Mouse (Mus musculus): Measurements from ENCODE around the gene Fam178b. TPM values are rescaled to one million over a fixed set of nuclear protein-coding genes. Genes with fewer than 3 reads are reported as not detected.
A peak's percentile ranks its signal among the peaks of the same experiment; 100 is the strongest.

Fam178b gene
- polyA plus RNA-seq, 1 experiment from 2014 or later, result 3.0 TPM

DNA sequence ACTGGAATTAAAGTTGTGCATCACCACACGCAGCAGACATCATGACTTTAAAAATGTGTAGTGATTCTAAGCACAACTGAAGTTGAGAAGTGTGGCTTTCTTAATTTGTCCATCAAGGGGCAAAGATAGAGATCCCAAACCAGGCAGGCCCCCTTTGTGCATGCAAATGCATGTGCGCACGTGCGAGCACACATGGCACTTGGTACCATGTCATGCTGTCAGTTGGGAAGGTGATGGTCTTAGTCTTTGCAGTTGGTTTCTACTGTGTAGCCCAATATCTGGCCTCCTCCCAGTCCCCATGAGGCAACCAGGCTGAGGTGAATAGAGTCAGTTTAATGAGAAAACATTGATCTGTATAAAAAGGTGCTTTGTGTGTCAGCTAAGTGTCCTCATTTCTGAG is 153.1 kb downstream of the Fam178b start:
- WGBS, result 88% methylated on average over 4 of the region's 4 CpGs
- no peak for ATAC-seq (ENCODE audit: insufficient number of reproducible peaks, low FRiP score)
- Histone ChIP-seq H3K27ac (ENCODE audit: poor library complexity, severe bottlenecking) (no peak overlapping the region), H3K27me3 (replicated peaks) (no peaks in the 10 kb centered on the region), H3K4me1 (replicated peaks) (peaks cover 50% of the 10 kb centered on the region), H3K4me2 (no peak overlapping the region), H3K4me3 (no peak overlapping the region), H3K36me3 (peaks cover 41% of the 10 kb centered on the region), H3K9ac (no peak overlapping the region), H3K9me3 (replicated peaks) (no peaks in the 10 kb centered on the region)

DNA sequence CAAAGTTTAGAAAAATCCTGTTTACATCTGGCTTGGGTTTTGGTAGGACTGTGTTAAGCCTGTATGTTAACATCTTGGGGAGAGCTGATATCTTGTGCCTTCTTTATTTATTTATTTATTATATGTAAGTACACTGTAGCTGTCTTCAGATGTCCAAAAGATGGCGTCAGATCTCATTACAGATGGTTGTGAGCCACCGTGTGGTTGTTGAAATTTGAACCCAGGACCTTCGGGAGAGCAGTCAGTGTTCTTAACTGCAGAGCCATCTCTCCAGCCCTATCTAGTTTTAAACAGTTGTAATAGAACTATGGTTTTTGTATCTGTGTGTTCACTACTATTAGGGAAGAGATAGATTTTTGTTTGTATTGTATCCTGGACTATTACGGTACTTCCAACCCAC is 153.7 kb downstream of the Fam178b start:
- H3K27ac ChIP-seq (ENCODE audit: poor library complexity, severe bottlenecking), result no peak overlapping the region
- H3K9me3 ChIP-seq (replicated peaks), result no peaks in the 10 kb centered on the region
- H3K27me3 ChIP-seq (replicated peaks), result no peaks in the 10 kb centered on the region
- no peak overlapping the region for H3K4me2 ChIP-seq
- peaks cover 47% of the 10 kb centered on the region for H3K36me3 ChIP-seq
- peaks cover 47% of the 10 kb centered on the region for H3K4me1 ChIP-seq (replicated peaks)
- WGBS, result 82% methylated on average over 4 of the region's 4 CpGs
- no peak for ATAC-seq (ENCODE audit: insufficient number of reproducible peaks, low FRiP score)
- no peak overlapping the region for H3K4me3 ChIP-seq
- no peak overlapping the region for H3K9ac ChIP-seq

DNA sequence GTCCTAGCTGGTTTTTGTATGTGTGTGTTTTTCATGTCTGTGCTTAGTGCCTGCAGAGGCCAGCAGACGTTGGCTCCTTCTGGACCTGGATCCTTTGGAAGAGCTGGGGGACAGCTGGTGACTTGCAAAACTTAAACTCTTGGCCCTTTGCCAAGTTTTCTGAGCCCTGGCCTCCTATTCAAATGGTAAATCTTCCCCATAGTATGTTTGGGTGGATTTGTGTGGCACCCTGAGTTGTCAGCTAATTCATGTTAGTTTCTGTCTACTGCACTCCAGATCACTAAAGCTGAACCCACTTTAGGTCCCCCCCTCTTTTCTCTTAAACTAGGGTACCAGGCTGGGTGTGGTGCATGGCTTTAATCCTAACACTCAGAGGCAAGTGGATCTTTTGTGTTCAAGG is 154.6 kb downstream of the Fam178b start:
- H3K4me3 ChIP-seq, result no peak overlapping the region
- H3K9me3 ChIP-seq (replicated peaks), result no peaks in the 10 kb centered on the region
- WGBS, result 20% methylated on average over 1 of the region's 1 CpGs
- no peaks in the 10 kb centered on the region for H3K27me3 ChIP-seq (replicated peaks)
- peaks cover 47% of the 10 kb centered on the region for H3K4me1 ChIP-seq (replicated peaks)
- peaks cover 55% of the 10 kb centered on the region for H3K36me3 ChIP-seq
- no peak for ATAC-seq (ENCODE audit: insufficient number of reproducible peaks, low FRiP score)
- no peak overlapping the region for H3K27ac ChIP-seq (ENCODE audit: poor library complexity, severe bottlenecking)
- H3K9ac ChIP-seq, result no peak overlapping the region
- H3K4me2 ChIP-seq, result no peak overlapping the region

DNA sequence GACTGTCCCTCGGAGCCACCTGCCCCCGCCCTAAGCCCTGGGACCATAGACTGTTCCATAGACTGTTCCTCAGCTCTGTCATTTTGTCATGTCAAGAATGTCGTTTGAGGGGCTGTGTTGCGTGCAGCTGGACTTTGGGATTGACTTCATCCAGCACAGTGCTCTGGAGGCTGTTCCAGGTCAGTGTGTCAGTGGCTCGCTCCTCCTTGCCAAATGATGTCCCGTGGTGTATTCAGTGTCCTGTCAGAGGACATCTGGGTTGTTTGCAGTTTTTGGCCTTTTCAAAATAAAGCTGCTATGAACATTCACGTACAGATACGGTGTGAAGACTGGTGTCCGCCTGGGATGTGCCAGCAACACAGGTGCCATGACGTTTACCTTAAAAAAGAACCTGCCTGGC is 156.1 kb downstream of the Fam178b start:
- Histone ChIP-seq H3K4me2 (no peak overlapping the region), H3K9me3 (replicated peaks) (no peaks in the 10 kb centered on the region), H3K9ac (no peak overlapping the region), H3K27me3 (replicated peaks) (no peaks in the 10 kb centered on the region), H3K36me3 (peaks cover 64% of the 10 kb centered on the region), H3K4me3 (no peak overlapping the region), H3K4me1 (replicated peaks) (peaks cover 53% of the 10 kb centered on the region), H3K27ac (ENCODE audit: poor library complexity, severe bottlenecking) (no peak overlapping the region)
- WGBS, result 89% methylated on average over 10 of the region's 10 CpGs
- ATAC-seq (ENCODE audit: insufficient number of reproducible peaks, low FRiP score), result no peak

DNA sequence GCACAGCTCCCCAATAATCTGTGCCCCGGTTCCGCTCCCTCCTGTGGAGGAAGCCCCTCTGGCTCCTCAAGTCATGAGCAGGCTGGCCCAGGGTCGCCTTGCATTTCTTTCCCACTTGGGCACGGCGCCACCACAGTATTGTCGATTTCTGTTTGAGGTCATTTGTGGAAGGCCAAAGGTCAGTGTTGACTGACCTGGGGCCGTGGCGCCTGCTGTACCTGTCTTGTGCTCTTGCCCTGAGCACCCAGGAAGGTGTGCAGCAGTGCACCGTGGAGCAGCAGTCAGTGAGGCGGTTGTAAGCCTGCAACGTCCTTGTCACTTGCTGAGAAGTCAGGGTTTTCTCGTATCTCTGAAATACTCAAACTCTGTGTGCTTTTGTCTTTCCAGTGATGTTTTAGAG is 157.2 kb downstream of the Fam178b start:
- WGBS, result 91% methylated on average over 12 of the region's 12 CpGs
- H3K36me3 ChIP-seq, result peaks cover 66% of the 10 kb centered on the region
- H3K9me3 ChIP-seq (replicated peaks), result no peaks in the 10 kb centered on the region
- no peak overlapping the region for H3K27ac ChIP-seq (ENCODE audit: poor library complexity, severe bottlenecking)
- no peak overlapping the region for H3K4me3 ChIP-seq
- no peak overlapping the region for H3K4me2 ChIP-seq
- H3K27me3 ChIP-seq (replicated peaks), result no peaks in the 10 kb centered on the region
- ATAC-seq (ENCODE audit: insufficient number of reproducible peaks, low FRiP score), result no peak
- H3K9ac ChIP-seq, result no peak overlapping the region
- H3K4me1 ChIP-seq (replicated peaks), result peaks cover 41% of the 10 kb centered on the region

DNA sequence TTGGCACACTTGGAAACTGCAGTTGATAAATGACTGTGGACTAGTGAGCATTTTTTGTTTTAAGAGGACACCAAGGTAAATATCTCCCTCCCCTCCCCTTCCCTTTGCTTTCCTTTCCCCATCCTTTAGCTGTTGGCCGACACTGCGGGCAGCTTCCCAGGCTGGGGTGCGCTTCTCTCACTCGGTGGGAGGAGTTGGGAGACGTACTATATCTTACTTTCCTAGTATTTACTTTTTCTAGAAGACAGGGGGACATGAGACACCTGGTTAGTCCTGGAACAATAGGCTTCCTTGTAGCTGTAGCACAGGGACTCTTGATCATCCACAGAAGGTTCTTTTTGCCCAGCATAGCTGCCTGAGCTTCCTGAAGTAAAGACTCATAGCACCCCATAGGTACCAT is 158.9 kb downstream of the Fam178b start:
- H3K27ac ChIP-seq (ENCODE audit: poor library complexity, severe bottlenecking), result peak overlapping the region; percentile 65
- no peak for ATAC-seq (ENCODE audit: insufficient number of reproducible peaks, low FRiP score)
- no peak overlapping the region for H3K4me2 ChIP-seq
- no peak overlapping the region for H3K4me3 ChIP-seq
- H3K4me1 ChIP-seq (replicated peaks), result peaks cover 31% of the 10 kb centered on the region
- peaks cover 76% of the 10 kb centered on the region for H3K36me3 ChIP-seq
- H3K9me3 ChIP-seq (replicated peaks), result no peaks in the 10 kb centered on the region
- H3K9ac ChIP-seq, result no peak overlapping the region
- 76% methylated on average over 5 of the region's 5 CpGs for WGBS
- H3K27me3 ChIP-seq (replicated peaks), result no peaks in the 10 kb centered on the region

DNA sequence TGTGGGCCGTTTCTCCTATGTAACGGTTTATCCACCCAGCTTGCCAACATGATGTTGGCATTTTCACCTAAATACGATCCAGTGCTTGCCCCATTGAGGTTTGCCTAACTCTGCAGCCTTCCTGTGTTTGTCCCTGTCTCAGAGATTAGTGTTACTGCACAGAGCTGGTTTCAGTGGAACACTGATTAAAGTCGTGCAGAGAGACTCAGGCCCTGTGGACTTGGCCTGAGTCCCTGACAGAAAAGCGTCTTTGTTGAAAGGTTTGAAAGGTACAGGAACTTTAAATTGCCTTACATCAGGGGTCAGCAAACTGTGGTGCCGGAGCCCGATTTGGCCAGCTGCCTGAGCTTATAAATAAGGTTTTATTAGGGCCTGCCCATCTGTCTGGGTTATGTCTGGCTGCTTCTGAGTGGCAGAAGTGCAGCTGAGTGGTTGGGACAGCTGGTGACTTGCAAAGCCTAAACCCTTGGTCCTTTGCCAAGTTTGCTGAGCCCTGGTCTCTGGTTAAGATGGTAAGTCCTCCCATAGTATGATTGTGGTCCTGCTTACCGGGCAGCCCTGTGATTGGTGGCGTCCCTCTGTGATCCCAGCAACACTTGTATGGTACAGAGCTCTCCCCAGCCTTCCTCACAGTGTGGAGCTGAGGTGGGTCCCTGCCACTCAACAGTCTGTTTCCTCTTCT is 159.5 kb downstream of the Fam178b start:
- Histone ChIP-seq H3K4me3 (no peak overlapping the region), H3K27ac (ENCODE audit: poor library complexity, severe bottlenecking) (peak overlapping the region; percentile 65), H3K4me1 (replicated peaks) (peaks cover 30% of the 10 kb centered on the region), H3K4me2 (no peak overlapping the region), H3K27me3 (replicated peaks) (no peaks in the 10 kb centered on the region), H3K9me3 (replicated peaks) (no peaks in the 10 kb centered on the region), H3K9ac (no peak overlapping the region), H3K36me3 (peaks cover 81% of the 10 kb centered on the region)
- 60% methylated on average over 9 of the region's 9 CpGs for WGBS
- peak; percentile 55 for ATAC-seq (ENCODE audit: insufficient number of reproducible peaks, low FRiP score)

DNA sequence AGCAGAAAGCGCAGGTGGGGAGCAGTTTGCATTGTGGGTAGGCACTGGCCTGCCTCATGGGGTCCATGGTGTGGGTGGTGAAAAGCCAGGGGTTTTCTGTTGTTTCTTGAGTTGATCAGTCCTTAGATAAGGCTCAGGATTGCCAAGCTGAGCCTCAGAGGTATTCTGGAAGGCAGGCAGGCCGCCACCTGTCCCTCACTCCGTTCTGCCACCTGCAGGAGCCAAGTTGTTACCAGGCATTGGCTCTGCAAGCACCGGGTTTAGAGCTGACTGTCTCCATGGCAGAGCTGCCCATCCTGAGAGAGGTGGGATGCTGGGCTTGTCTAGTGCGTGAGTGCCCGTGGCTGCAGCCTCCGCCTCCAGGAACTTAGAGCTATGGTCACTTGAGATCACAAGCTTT is 160.8 kb downstream of the Fam178b start:
- Histone ChIP-seq H3K4me3 (no peak overlapping the region), H3K27me3 (replicated peaks) (no peaks in the 10 kb centered on the region), H3K4me2 (no peak overlapping the region), H3K27ac (ENCODE audit: poor library complexity, severe bottlenecking) (no peak overlapping the region), H3K36me3 (peaks cover 90% of the 10 kb centered on the region), H3K4me1 (replicated peaks) (peaks cover 36% of the 10 kb centered on the region), H3K9me3 (replicated peaks) (no peaks in the 10 kb centered on the region), H3K9ac (no peak overlapping the region)
- WGBS, result 93% methylated on average over 7 of the region's 7 CpGs
- ATAC-seq (ENCODE audit: insufficient number of reproducible peaks, low FRiP score), result no peak

DNA sequence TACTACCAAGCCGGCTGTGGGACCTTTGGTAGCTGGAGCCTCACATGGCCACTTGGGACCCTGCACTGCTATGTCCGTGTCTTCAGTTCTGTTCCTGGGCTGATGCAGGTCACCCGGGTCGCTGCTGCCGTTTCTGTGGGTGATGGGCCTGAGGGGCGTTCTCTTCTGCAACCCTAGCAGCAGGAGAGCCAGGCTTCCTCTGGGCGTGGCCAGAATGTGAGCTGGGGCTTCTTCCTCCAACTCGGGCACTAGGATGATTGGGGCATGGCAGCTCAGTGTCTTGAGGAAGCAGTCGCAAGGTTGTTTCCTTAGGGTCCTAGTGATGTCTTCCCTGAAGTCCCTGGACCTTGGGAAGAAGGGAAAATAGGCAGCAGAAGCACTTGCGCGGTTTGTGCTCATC is 163.4 kb downstream of the Fam178b start:
- Histone ChIP-seq H3K9me3 (replicated peaks) (no peaks in the 10 kb centered on the region), H3K9ac (no peak overlapping the region), H3K4me3 (no peak overlapping the region), H3K27me3 (replicated peaks) (no peaks in the 10 kb centered on the region), H3K4me2 (no peak overlapping the region), H3K36me3 (peaks cover 79% of the 10 kb centered on the region), H3K4me1 (replicated peaks) (peaks cover 54% of the 10 kb centered on the region), H3K27ac (ENCODE audit: poor library complexity, severe bottlenecking) (no peak overlapping the region)
- 80% methylated on average over 11 of the region's 11 CpGs for WGBS
- no peak for ATAC-seq (ENCODE audit: insufficient number of reproducible peaks, low FRiP score)

DNA sequence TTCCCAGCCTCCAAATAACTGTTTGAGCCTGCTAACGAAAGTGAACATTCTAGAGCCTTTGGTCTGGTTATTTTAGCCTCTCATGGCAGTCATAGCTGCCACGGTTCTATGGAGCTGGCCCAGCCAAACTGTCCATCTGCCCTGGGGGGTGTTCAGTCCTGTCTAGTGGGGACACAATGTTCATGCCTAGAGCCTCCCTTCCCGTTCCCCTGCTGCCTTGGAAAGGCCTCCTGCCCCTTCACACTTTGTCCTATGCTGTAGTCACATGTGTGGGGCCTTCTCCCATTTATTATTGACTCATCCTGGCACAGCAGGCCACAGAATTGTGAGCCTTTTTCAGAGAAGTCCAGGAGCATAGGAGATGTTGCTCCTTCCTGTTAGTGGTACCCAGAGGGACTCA is 164.7 kb downstream of the Fam178b start:
- ATAC-seq (ENCODE audit: insufficient number of reproducible peaks, low FRiP score), result no peak
- 74% methylated on average over 3 of the region's 3 CpGs for WGBS

DNA sequence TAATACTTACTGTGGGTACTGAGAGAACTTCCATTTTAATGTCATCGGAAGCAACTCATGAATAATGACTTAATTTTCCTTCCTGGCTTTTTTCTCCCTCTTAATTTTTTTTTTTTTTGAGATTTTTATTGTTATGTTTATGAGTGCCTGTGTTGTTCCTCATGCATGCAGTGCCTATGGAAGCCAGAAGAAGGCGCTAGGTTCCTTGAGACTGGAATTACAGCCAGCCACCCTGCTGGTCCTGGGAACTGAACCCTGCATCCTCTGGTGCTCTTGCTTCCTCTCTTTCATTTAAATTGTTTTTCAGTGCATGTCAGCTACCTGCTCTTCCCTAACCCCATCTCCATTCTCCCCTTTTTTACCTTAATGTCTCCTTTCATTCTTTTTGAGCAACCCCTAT is 169.3 kb downstream of the Fam178b start:
- 62% methylated on average over 2 of the region's 2 CpGs for WGBS
- Histone ChIP-seq H3K27me3 (replicated peaks) (no peaks in the 10 kb centered on the region), H3K9ac (no peak overlapping the region; the same call in 1 of the 2 replicates), H3K27ac (ENCODE audit: poor library complexity, severe bottlenecking) (no peak overlapping the region), H3K9me3 (replicated peaks) (no peaks in the 10 kb centered on the region), H3K4me3 (peak overlapping the region; percentile 86), H3K4me2 (peak overlapping the region; percentile 93), H3K36me3 (peaks cover 29% of the 10 kb centered on the region), H3K4me1 (replicated peaks) (peaks cover 44% of the 10 kb centered on the region)
- ATAC-seq (ENCODE audit: insufficient number of reproducible peaks, low FRiP score), result no peak

More for the DNA sequence above, 164.7 kb downstream of the Fam178b start:
- Histone ChIP-seq H3K27me3 (replicated peaks) (no peaks in the 10 kb centered on the region), H3K36me3 (peaks cover 71% of the 10 kb centered on the region), H3K9ac (0 out of 2 replicates have a peak overlapping the region, but pooled peaks have one; percentile 31), H3K4me3 (no peak overlapping the region), H3K4me1 (replicated peaks) (peaks cover 53% of the 10 kb centered on the region), H3K4me2 (no peak overlapping the region), H3K9me3 (replicated peaks) (no peaks in the 10 kb centered on the region), H3K27ac (ENCODE audit: poor library complexity, severe bottlenecking) (no peak overlapping the region)

DNA sequence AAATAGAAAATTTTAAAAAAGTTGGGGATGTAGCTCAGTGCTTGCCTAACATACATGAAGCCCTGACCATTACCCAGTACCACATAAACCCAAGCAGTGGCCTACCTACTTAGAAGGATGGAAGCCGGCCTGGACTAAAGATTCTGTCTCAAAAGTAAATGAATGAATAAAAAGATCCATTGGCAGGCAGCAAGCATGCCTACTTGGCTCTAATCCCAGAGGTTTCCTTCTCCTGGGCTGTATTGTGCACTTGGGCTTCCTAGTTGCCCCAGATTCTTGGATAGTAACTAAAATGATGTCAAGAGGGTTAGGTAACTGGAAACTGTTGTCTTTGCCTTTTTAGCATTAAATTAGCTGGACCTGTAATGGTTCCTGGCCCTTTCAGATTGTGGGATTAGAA is 169.7 kb downstream of the Fam178b start:
- H3K9ac ChIP-seq, result peak overlapping the region; percentile 86
- peak overlapping the region; percentile 86 for H3K4me3 ChIP-seq
- no peak overlapping the region for H3K27ac ChIP-seq (ENCODE audit: poor library complexity, severe bottlenecking)
- H3K36me3 ChIP-seq, result peaks cover 25% of the 10 kb centered on the region; the same call in 1 of the 2 replicates
- H3K27me3 ChIP-seq (replicated peaks), result no peaks in the 10 kb centered on the region
- H3K9me3 ChIP-seq (replicated peaks), result no peaks in the 10 kb centered on the region
- peak overlapping the region; percentile 93 for H3K4me2 ChIP-seq
- peaks cover 42% of the 10 kb centered on the region for H3K4me1 ChIP-seq (replicated peaks)
- ATAC-seq (ENCODE audit: insufficient number of reproducible peaks, low FRiP score), result no peak
- 11% methylated on average over 1 of the region's 1 CpGs for WGBS
